Mouse (Mus musculus) myocyte (in vitro differentiated cells): ENCODE results near the gene Mapk9. TPM values are rescaled to one million over a fixed set of nuclear protein-coding genes. Genes with fewer than 3 reads are reported as not detected.
"Not testable (repeated sequence)": the region's sequence is repeated elsewhere in the genome, so short reads cannot be mapped to it uniquely, and the experiment has no call there.

ENCODE experiments used
- H3K27me3 ChIP-seq: one replicate; pipeline ENCODE4 v1.6.1; 2011; ENCODE audit not compliant: control insufficient read depth, insufficient read depth, insufficient read length
- H3K36me3 ChIP-seq: one replicate; pipeline ENCODE4 v1.6.1; 2011; ENCODE audit not compliant: control insufficient read depth, insufficient read depth
- H3K4me2 ChIP-seq: one replicate; pipeline ENCODE4 v1.6.1; 2011; ENCODE audit warnings: low read depth, control low read depth
- H3K4me3 ChIP-seq: one replicate; pipeline ENCODE4 v1.5.1; 2011; ENCODE audit warnings: mild to moderate bottlenecking, control low read depth, moderate library complexity
- H3K79me2 ChIP-seq: one replicate; pipeline ENCODE4 v1.6.1; 2011; ENCODE audit not compliant: control insufficient read depth, insufficient read depth
- H3ac ChIP-seq: one replicate; pipeline ENCODE4 v1.6.1; 2011; ENCODE audit not compliant: control insufficient read depth, insufficient read length
- CEBPB ChIP-seq: IDR thresholded peaks from 2 replicates; pipeline ENCODE4 v1.6.1; 2011; ENCODE audit warnings: mild to moderate bottlenecking, moderate library complexity; ENCODE audit not compliant: poor library complexity, insufficient read depth, severe bottlenecking
- E2F4 ChIP-seq: IDR thresholded peaks from one replicate; pipeline ENCODE4 v1.6.1; 2011; ENCODE audit warnings: mild to moderate bottlenecking, control low read depth, moderate library complexity; ENCODE audit not compliant: insufficient read depth
- MAX ChIP-seq: IDR thresholded peaks from one replicate; pipeline ENCODE4 v1.6.1; 2011; ENCODE audit warnings: low read depth, mild to moderate bottlenecking, control low read depth
- MYOD1 ChIP-seq, 3 experiments: IDR thresholded peaks; one replicate each; pipeline ENCODE4 v1.6.1; 2011; ENCODE audit warnings: control low read depth in 2 of 3, low read depth in 2 of 3, mild to moderate bottlenecking in 2 of 3, moderate library complexity in 1 of 3; ENCODE audit not compliant: insufficient read length in 2 of 3, control insufficient read depth in 1 of 3
- MYOG ChIP-seq, 3 experiments: IDR thresholded peaks; one replicate each; pipeline ENCODE4 v1.6.1; 2011; ENCODE audit warnings: control low read depth in 2 of 3, low read depth in 2 of 3, mild to moderate bottlenecking in 2 of 3; ENCODE audit not compliant: insufficient read length in 2 of 3, control insufficient read depth in 1 of 3, insufficient read depth in 1 of 3
- POLR2A ChIP-seq: IDR thresholded peaks from one replicate; pipeline ENCODE4 v1.6.1; 2011; ENCODE audit warnings: low read depth, mild to moderate bottlenecking, control low read depth, moderate library complexity; ENCODE audit not compliant: insufficient read length
- POLR2AphosphoS2 ChIP-seq: IDR thresholded peaks from one replicate; pipeline ENCODE4 v1.6.1; 2011; ENCODE audit warnings: low read depth, control low read depth; ENCODE audit not compliant: insufficient read length
- REST ChIP-seq: IDR thresholded peaks from one replicate; pipeline ENCODE4 v1.6.1; 2011; ENCODE audit warnings: mild to moderate bottlenecking, control low read depth, moderate library complexity; ENCODE audit not compliant: insufficient read depth, insufficient read length
- SRF ChIP-seq: IDR thresholded peaks from one replicate; pipeline ENCODE4 v1.6.1; 2011; ENCODE audit warnings: low read depth; ENCODE audit not compliant: control insufficient read depth, insufficient read length
- TCF12 ChIP-seq: IDR thresholded peaks from one replicate; pipeline ENCODE4 v1.6.1; 2011; ENCODE audit warnings: mild to moderate bottlenecking, control low read depth; ENCODE audit not compliant: poor library complexity, insufficient read depth, severe bottlenecking
- TCF3 ChIP-seq: IDR thresholded peaks from one replicate; pipeline ENCODE4 v1.6.1; 2011; ENCODE audit warnings: low read depth, control low read depth; ENCODE audit not compliant: insufficient read length
- USF1 ChIP-seq: IDR thresholded peaks from one replicate; pipeline ENCODE4 v1.6.1; 2011; ENCODE audit warnings: low read depth, mild to moderate bottlenecking, control low read depth, moderate library complexity
- polyA plus RNA-seq: library from polyadenylated mRNA; unstranded; fragments of >200 nt; fragmentation: generic; extraction: Trizol; gene quantifications from one replicate; pipeline ENCODE4 v1.2.1, GENCODE M21; 2012; ENCODE audit warnings: missing spikeins

Mapk9 gene
- polyA plus RNA-seq, 1 experiment, result 21.5 TPM

DNA sequence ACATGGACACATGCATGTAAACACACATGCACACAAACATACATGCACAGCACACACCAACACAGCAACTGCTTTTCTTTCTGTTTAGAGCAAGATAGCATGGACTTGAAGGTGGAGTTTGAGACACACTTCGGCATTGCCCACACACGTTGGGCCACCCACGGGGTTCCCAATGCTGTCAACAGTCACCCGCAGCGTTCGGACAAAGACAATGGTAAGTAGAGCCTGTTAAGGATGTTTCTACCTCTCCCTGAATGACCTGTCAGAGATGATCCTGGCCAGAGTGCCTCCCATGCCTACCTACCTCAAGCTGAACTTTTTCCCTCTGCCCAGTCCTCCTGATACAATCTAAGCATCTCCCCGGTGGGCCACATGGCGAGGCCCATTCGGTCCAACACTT is 37.6 kb upstream of the Mapk9 start:
- no peak overlapping the region for H3K4me2 ChIP-seq
- no peaks in the 10 kb centered on the region for H3K27me3 ChIP-seq
- no peaks in the 10 kb centered on the region for H3K36me3 ChIP-seq
- no peak overlapping the region for H3K4me3 ChIP-seq
- H3K79me2 ChIP-seq, result no peaks in the 10 kb centered on the region
- TF ChIP-seq MYOG (IDR thresholded peaks at IDR 0.05; ENCODE audit: control insufficient read depth in 1 of 3, insufficient read depth in 1 of 3, insufficient read length in 2 of 3, low read depth in 2 of 3) (no peak), USF1 (no peak), TCF3 (no peak), SRF (no peak), TCF12 (no peak), REST (no peak), MAX (no peak), E2F4 (no peak)
- H3ac ChIP-seq, result no peak overlapping the region

DNA sequence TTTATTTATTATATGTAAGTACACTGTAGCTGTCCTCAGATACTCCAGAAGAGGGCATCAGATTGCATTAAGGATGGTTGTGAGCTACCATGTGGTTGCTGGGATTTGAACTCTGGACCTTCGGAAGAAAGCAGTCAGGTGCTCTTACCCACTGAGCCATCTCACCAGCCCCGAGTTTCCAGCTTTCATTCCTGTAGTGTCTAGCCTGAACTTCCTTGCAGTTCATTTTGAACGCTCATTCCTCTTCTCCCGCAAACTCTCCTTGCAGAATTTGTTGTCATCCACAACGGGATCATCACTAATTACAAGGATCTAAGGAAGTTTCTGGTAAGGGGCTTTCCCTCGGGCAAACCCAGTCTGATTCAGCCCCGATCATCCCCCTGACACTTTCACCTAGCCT is 35.9 kb upstream of the Mapk9 start:
- H3K79me2 ChIP-seq, H3K36me3 ChIP-seq, H3K4me3 ChIP-seq, H3ac ChIP-seq, H3K27me3 ChIP-seq: not testable (repeated sequence)
- H3K4me2 ChIP-seq, result peak overlapping the region; percentile 59

DNA sequence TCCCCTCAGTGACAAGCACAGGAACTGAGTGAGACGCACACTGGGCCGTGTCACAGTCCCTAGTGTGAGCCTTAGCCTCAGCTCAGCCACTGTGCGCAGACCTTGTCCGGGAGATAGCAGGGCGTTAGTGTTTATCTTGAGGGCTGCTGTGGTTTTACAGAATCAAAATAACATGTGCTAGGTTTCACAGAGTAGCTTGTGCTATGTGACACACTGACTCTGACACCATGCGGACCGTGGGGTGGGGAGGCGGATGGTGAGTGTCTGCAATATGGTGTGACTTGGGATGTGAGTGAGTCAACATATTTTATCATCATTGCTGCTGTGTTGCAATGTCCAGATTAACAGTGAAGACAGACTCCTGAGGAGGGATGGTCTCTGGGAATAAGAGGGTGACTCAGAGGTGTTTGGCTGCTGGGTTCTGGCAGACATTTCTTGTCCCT is 35.4 kb upstream of the Mapk9 start:
- no peaks in the 10 kb centered on the region for H3K79me2 ChIP-seq
- no peaks in the 10 kb centered on the region for H3K36me3 ChIP-seq
- TF ChIP-seq CEBPB, result peak; percentile 97
- TF ChIP-seq TCF12, result no peak
- TF ChIP-seq MYOD1 (IDR thresholded peaks at IDR 0.05; ENCODE audit: control insufficient read depth in 1 of 3, insufficient read length in 2 of 3, low read depth in 2 of 3), result no peak
- TF ChIP-seq MAX, result peak; percentile 28
- no peak for TF ChIP-seq SRF
- no peak for TF ChIP-seq E2F4
- no peak for TF ChIP-seq REST
- H3ac ChIP-seq, result no peak overlapping the region
- peaks cover 5% of the 10 kb centered on the region for H3K27me3 ChIP-seq
- peak overlapping the region; percentile 59 for H3K4me2 ChIP-seq
- no peak overlapping the region for H3K4me3 ChIP-seq

DNA sequence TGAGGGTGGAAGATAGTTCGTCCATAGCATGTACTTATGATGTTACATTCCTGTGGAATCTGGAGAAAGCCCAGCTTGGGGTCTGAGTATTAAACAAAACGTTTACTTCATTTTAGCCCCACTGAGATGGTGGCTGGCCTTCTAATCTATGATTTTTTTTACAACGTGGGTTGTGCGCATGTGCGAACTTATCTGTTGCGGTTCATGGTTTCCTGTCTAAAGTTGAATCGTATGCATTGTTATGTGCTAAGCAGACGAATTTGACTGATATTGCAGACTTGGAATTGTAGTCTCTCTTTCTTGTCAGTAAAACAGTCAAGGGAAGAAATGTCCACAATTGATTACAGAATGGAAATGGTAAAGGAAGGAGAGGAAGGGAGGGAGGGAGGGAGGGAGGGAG is 34.7 kb upstream of the Mapk9 start:
- Histone ChIP-seq H3K36me3 (no peaks in the 10 kb centered on the region), H3K27me3 (peaks cover 5% of the 10 kb centered on the region), H3K4me2 (peak overlapping the region; percentile 31), H3K4me3 (no peak overlapping the region), H3ac (no peak overlapping the region), H3K79me2 (no peaks in the 10 kb centered on the region)
- TF ChIP-seq MYOD1 (IDR thresholded peaks at IDR 0.05; ENCODE audit: control insufficient read depth in 1 of 3, insufficient read length in 2 of 3, low read depth in 2 of 3) (no peak), CEBPB (no peak), E2F4 (no peak), REST (no peak), TCF3 (no peak), POLR2A (no peak), MAX (no peak), SRF (no peak), USF1 (no peak), TCF12 (no peak), MYOG (IDR thresholded peaks at IDR 0.05; ENCODE audit: control insufficient read depth in 1 of 3, insufficient read depth in 1 of 3, insufficient read length in 2 of 3, low read depth in 2 of 3) (no peak), POLR2AphosphoS2 (no peak)

DNA sequence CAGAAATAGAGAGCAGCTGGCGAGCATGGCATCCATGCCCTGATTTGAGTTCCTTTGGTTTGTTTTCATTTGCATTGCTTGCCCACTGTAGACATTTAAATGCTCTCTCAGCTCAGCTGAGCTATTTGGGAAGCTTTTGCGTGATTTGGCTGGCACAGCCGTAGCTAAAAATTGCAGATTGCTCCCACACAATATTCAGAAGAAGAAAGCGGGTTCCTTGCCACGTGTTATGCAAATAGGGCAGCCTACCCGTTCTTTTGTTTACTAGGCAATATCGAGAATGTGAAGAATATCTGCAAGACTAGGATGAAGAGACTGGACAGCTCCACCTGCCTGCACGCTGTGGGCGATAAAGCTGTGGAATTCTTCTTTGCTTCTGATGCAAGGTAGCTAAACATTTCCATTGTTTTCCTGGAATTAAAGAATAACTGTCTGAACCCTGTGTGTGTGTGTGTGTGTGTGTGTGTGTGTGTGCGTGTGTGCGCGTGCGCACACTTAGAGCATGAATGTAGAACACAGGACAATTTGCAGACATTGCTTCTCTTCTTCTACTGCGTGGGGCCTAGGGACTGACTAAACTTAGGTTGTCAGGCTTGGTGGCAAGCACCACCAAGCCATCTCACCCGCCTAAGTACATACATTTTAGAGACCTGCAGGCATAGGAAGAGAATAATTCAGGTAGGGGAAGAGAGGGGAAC is 27.5 kb upstream of the Mapk9 start:
- Histone ChIP-seq H3K36me3 (no peaks in the 10 kb centered on the region), H3K4me2 (no peak overlapping the region), H3K4me3 (no peak overlapping the region), H3K79me2 (no peaks in the 10 kb centered on the region), H3ac (no peak overlapping the region), H3K27me3 (peaks cover 5% of the 10 kb centered on the region)
- TF ChIP-seq MAX (no peak), TCF12 (no peak), MYOG (IDR thresholded peaks at IDR 0.05; ENCODE audit: control insufficient read depth in 1 of 3, insufficient read depth in 1 of 3, insufficient read length in 2 of 3, low read depth in 2 of 3) (no peak), CEBPB (no peak), SRF (no peak), MYOD1 (IDR thresholded peaks at IDR 0.05; ENCODE audit: control insufficient read depth in 1 of 3, insufficient read length in 2 of 3, low read depth in 2 of 3) (no peak), POLR2AphosphoS2 (no peak), REST (no peak), E2F4 (no peak)
